Mouse (Mus musculus) G1E-ER4 (cell line): ENCODE results near the gene Cbr2. TPM values are rescaled to one million over a fixed set of nuclear protein-coding genes. Genes with fewer than 3 reads are reported as not detected.

Experiments used
- GATA1 ChIP-seq: IDR thresholded peaks from one replicate; pipeline ENCODE4 v1.8.0; 2012; ENCODE audit warnings: low read length, inconsistent platforms
- polyA plus RNA-seq: library from polyadenylated mRNA; stranded (reverse); fragments of >175 nt; gene quantifications from 2 replicates; pipeline ENCODE4 v1.2.3, GENCODE M21; 2012

The Cbr2 gene
- polyA plus RNA-seq, 1 experiment: not detected

DNA sequence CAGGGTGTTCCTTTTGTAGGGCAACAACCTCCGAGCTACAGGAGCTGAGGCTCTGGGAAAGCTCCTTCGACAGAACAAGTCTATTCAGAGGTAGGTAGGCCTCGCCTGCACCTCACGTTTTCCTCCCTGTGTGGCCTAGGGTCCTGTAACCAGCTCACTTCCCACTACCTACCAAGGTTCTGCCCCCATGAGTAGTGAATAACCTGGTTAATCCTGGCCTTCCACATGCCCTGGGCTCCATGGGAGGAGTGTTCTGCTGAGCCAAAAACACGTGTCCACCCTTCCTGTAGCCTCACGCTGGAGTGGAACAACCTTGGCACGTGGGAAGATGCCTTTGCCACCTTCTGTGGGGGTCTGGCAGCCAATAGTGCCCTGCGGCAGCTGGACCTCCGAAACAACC lies 16.8 kb downstream of the Cbr2 start:
- TF ChIP-seq GATA1: no peak

DNA sequence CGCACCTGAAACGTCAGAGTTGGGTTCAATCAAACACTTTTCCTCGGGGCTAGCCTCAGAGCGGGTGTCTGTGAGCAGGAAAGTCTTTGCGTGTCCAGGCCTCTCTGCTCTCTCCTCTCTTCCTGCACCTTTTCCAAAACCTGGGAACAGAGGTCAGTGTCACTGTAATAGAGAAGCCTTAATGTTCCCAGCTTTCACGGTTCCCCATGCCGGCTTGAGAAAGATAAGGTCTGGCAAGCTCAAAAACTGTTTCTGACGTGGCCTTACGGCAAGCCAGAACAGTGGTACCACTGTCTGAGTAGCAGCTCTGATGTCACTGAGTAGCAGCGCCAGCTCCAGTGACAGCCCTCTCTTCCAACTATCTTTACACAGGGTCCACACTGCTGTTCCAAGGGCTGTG lies 17.4 kb downstream of the Cbr2 start:
- TF ChIP-seq GATA1: no peak

DNA sequence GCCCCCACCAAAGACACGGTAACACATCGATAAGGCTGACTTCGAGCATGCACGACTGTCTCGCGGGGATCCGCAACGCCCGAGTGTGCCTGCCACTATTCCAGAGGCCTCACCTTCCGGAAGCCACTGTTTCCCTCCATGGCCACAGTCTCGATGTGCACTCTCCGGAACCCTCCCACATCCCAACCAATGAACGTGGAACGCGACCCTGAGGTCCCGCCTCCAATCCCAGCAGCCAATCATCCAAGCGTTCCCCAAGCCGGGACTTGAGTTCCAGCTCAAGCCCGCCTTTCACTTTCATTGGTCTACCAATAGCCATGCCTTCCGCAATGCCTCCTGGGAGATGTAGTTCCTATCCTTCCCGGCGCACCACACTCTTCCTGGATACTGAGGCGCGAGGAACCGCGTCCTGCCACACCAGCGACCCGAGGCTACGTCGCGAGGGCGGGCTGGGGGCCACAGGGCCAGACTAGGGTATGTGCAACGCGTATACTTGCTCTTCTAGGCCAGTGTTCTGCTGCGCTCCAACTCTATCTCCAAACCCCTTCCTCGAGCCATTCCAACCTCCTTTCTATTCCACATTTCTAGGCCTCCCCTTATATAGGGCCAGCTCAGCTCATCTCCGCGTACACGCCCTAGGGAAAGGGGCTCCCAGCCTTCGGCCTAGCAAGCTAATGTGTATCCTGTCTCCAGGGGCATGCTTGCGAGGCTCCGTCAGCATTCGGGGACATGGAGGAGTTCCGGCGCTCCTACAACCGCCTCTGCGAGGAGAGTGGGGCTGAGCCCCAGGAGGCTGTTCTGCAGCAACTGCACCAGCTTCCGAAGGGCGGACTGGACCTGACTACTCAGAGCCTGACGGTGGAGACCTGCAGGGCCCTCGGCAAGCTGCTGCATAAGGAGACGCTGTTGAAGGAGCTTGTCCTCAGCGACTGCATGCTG lies 18.1 kb downstream of the Cbr2 start, which contains the start of the genes Cenpx and Lrrc45:
Gene Cenpx, minus strand, starts transcription at position 159 of the 939 bp plus-strand sequence.
Gene Lrrc45, plus strand, starts transcription at position 346 of the 939 bp plus-strand sequence.
- no peak for TF ChIP-seq GATA1

DNA sequence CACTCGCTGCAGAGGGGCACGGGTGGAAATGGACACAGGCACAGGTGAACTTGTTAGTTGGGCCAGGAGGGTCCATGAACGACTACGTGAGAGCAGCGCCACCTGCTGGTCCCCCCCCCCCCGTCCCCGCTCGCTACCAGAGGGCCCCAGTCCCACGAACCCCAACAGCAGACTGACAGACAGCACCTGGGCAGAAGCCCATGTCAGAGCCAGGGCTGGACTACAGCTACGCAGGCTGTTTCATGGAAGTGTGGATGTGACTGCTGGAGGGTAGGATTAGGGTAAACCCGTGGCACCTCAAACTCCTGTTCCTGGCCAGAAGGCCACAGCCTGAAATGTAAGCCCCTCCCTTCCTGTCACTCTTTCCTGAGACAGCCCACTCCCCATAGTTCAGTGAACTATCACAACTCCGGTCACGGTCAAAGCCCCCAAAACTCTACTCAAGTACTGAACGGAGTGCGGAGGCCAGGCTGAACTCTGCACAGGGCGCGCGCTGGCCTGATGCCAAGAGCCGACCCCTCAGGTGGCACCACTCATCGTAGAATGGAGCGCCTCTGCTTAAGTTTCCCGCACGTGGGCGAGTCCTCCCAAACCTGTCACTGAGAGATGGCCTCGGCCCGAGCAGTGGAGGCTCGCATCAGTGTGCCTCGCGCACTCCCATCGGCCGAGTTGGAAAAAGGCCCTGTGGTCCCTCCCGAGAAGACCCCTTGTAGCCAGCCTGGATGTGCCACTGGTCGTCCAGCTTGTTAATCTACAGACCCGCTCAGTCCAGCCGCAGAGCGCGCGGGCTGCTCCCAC lies 18.9 kb downstream of the Cbr2 start:
- TF ChIP-seq GATA1: no peak

DNA sequence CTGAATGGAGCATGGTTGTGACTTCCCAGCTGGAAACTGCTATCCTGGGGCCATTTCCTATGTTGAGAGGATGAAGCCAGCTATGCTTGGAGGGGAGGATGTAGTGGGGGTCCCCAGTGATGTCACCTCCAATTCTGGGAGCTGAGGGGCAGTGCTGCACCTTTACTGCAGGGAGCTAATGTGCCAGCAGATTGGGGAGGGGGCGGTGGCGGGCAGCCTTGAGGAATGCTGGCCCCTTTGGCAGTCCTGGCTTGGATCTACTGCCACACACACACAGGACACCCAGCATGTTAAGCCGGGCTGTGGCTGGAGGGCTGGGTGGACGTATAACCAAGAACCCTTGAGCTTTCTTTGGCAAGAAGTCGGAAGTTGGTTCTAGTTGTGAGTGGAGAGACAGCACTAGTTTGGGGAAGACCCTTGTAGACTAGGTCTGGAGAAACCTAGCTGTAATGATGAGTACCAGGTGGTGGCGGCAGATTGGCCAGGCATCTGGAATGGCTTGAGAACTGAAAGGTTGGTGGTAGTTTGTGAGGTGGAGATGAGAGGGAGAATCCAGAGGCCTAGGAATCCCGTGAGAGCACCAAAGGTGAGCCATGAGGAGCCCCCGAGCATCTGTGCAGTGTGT lies 19.8 kb downstream of the Cbr2 start:
- TF ChIP-seq GATA1: no peak

DNA sequence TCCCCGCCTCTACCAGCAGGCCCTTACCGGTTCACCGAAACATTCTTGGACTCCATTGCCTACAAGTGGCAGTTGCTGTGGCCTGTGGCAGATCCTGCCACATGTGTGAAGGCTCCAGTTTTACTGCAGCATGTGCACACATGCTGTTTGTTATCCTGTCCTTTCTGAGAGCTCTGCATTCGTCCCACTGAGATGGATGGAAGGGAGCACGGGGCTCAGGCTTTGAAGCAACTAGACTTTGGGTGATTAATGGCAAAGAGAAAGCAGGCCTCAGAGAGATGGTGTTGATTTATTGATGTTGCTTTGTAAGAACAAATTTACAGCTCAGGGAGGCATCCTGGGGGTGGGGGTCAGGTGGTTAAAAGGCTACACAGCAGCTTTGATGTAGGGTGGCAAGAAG lies 21.2 kb downstream of the Cbr2 start:
- no peak for TF ChIP-seq GATA1

DNA sequence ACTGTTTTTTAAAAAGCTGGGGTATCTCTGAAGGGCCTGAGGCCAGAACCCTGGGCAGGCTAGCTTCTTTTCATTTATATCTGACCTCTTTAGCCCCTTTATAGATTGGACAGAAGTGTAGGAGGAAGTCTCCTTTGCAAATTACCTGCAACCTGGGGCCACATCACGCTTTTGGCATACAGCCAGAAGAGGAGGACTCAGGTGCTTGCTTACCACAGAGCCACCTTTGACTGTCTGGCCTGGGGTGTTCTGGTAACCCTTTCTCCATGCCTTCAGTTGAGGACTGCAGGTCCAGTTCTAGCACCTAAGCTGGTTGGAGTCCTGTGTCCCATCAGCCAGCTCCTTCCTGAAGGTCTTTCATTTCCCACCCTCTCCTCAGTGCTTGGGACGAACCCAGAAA lies 22.4 kb downstream of the Cbr2 start:
- no peak for TF ChIP-seq GATA1

DNA sequence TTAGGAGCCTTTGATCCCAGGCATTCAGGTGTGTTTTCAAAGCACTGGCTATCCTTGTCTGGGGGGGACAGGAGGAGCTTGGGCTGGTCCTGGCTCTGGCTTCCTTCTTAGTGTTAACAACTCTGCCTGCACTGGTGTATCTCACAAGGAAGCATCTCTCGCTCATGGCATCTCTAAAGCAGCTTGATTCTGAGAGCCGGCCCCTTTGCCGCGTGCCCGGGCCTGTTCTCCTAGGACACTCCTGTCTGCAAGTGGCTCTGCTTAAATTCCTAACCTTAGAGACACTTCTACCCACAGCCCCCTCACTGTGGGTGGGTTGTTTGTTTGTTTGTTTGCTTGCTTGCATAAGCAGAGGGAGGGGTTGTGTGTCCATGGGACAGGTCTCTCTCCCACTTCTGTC lies 23.9 kb downstream of the Cbr2 start:
- no peak for TF ChIP-seq GATA1

DNA sequence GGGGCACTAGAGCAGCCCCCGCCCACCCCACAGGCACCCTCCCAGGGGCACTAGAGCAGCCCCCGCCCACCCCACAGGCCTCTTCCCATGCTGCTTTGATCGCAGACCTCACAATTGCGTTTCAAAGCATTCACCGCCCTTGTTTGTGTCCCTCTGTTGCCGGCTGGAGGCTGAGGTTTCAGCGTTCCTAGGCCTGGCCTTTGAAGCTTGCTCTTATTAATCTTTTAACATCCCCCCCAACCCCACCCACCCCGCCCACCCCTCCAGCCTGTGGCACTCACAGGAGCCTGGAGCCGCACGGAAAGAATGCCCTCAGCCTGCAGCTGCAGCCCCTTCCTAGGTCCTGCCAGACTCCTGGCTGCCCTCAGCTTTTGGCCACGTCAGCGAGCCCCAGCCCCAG lies 24.7 kb downstream of the Cbr2 start:
- TF ChIP-seq GATA1: no peak

DNA sequence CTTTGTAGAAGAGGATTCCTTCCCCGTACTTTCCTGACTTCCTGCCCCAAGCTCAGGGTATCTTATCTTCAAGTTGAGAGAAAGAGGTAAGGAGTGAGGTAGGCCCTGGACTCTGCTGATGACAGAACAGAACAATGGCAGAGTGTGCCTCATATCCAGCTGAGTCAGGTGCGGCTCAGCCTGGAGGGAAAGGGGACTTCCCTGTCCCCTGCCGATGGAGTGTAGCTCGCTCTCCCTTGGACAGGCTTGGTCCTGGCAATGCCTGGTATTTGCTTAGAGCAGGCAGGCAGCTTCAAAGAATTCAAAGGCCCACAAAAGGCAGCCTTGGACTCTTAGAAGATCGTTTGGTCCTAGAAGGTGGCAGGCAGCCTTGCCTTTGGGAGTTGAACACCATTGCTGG lies 25.8 kb downstream of the Cbr2 start:
- TF ChIP-seq GATA1: no peak

DNA sequence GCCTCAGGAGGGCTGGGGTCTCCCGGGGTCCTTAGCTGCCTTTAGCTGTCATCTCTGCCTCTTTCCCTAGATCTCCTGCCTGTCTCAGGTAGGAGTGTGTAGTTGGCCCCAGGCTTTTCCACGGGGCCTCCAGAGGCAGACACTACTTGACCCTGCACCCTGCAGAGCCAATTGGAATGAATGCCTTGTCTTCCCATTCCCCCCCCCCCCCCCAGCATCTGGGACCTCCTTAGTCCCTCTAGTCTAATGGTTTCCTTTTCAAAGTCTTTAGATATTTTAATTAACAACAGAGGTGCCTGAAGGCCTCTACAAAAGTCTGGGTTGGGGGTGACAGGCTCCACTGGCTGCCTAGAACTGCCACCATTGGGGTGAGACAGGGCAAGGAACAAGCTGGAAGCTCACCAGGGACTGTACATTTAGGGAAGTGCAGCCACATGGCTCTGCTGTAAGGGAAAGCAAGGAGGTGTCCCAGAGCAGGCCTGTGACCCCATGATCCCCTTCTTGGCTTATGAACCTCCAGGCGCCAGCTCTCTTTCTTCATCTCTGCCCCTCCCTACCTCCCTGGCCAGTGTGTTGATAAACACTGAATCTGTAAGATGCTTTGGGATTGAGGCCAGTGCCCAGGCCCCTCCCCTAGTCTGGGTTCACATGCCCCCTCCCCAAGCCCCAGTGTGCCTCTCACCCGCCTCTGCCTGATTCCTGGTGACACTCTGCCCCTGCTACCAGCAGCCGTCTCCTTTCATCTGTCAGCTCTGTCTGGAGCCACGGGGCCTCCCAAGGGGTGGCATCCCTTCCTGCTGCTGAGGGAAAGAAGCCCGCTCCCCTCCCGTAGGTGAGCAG lies 27.2 kb downstream of the Cbr2 start:
- no peak for TF ChIP-seq GATA1

DNA sequence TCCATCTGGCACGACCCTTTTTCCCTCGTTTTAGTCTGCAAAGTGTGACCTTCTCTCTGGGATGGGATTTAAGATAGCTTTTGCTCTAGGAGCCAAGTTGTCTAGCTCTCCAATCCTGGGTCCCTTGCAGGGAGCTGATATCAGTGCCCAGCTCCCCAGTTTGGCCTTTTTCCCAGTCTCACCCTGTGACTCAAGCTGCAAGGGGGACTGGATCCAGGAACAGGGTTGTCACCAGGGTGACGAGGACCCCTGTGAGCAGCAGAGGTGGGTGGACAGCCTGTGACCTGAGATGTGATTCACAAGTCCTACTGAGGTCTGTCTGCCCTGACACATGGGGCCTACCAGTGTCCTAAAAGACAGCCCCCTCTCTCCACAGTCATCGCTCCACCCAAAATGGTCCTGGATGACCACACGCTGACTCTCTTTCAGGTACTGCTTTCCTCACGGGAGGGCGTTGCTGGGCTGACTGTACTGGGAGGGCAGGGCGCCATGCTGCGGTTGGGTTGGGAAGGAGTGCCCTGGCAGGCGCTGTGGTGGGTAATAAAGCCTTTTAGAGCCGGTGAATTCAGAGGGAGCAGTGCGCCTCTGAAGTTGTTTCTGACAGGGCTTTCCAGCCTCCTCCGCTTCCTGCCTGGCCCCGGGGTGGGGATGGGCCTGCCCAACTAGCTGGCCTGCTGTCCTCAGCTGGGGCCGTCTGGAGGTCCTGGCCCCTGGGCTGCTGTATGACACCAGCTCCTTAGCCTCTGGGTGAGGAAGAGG lies 28.0 kb downstream of the Cbr2 start:
- TF ChIP-seq GATA1: no peak

DNA sequence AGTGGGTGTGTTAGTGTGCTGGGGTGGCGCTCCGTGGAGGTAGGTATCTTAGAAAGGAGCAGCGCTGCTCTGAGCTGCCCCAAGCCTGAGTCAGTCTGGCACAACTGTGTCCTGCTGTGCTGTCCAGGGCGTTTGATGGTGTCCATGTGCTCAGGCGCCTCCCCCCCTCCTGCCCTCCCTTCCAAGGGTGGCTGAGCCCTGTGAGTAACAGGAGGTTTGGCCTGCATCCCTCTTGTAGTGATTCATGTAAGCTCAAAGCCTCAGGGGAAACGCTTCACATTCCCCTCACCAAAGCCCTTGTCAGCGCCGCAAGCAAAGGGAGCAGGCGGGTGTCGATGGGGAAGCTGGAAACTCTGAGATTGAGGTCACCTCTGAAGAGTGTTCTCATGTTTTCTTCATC lies 34.2 kb downstream of the Cbr2 start:
- no peak for TF ChIP-seq GATA1

DNA sequence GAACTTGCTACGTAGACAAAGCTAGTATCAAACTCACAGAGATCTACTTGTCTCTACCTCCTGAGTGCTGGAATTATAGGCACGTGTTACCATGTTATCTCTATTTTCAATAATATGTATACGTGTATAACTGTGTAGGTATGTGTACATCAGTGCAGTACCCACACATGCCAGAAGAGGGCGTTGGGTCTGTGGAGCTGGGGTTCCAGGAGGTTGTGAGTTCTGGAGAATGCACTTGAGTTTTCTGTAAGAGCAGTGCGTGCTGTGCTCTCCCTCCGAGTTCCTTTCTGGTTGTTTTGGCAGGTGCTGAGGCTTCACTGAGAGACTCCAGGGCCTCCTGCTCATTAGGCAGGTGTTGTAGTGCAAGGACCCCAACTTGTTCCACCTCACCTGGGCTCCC lies 35.3 kb downstream of the Cbr2 start:
- no peak for TF ChIP-seq GATA1
